Mouse (Mus musculus) cortical plate, adult 2 months (tissue): ENCODE measurements around the gene 1700021F07Rik. TPM values are rescaled to one million over a fixed set of nuclear protein-coding genes. Genes with fewer than 3 reads are reported as not detected.

ENCODE experiments used
- H3K27ac ChIP-seq: fragments of 200-500 bp; 2 replicates; pipeline ENCODE4 v1.5.1; 2012; ENCODE audit warnings: low read length, control low read depth, inconsistent platforms; ENCODE audit not compliant: insufficient read depth
- H3K4me1 ChIP-seq: fragments of 200-500 bp; 2 replicates; pipeline ENCODE4 v1.6.1; 2011; ENCODE audit warnings: low read length; ENCODE audit not compliant: control insufficient read depth, insufficient read depth
- H3K4me3 ChIP-seq: fragments of 200-500 bp; 2 replicates; pipeline ENCODE4 v1.5.1; 2011; ENCODE audit warnings: mild to moderate bottlenecking, low read length, control low read depth; ENCODE audit not compliant: insufficient read depth
- CTCF ChIP-seq: fragments of 200-500 bp; IDR thresholded peaks from 2 replicates; pipeline ENCODE4 v1.5.1; 2011; ENCODE audit warnings: mild to moderate bottlenecking, control low read depth, low read length; ENCODE audit not compliant: insufficient read depth; ENCODE audit errors: extremely low read depth
- POLR2A ChIP-seq: fragments of 200-500 bp; IDR thresholded peaks from 2 replicates; pipeline ENCODE4 v1.6.1; 2011; ENCODE audit warnings: mild to moderate bottlenecking, low read length, control low read depth; ENCODE audit not compliant: insufficient read depth; ENCODE audit errors: extremely low read depth
- polyA plus RNA-seq: library from polyadenylated mRNA; depleted of rRNA; stranded (reverse); fragments of >200 nt; gene quantifications from 2 replicates; pipeline ENCODE4 v1.2.3, GENCODE M21; 2012; rRNA removed

Gene 1700021F07Rik
- not detected in 2 replicates for polyA plus RNA-seq

DNA sequence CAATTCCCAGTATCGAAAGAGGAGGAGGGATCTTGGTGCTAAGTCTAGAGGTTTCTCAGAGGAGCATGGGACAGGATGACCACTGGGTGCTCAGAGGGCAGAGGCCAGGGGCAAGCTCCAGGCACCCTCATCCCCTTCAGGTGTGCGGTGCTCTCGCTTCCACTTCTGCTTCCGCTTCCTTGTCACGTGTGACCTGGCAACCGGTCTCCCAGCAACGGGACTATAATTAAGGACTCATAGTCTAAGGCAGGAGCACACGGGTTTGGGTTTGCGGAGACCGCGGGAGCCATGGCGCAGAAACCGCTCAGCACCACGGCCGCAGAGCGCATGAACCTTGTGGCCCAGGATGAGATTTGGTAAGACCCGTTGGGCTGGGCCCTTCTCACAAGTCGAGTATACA is at the start of gene 1700021F07Rik:
Gene 1700021F07Rik (plus strand): TSS at position 211 of the 400 bp plus-strand sequence.
- Histone ChIP-seq H3K27ac (no peak within 1 kb of the TSS), H3K4me1 (no peaks in the 10 kb centered on the region), H3K4me3 (no peak within 1 kb of the TSS)
- TF ChIP-seq POLR2A (no peak), CTCF (no peak)

DNA sequence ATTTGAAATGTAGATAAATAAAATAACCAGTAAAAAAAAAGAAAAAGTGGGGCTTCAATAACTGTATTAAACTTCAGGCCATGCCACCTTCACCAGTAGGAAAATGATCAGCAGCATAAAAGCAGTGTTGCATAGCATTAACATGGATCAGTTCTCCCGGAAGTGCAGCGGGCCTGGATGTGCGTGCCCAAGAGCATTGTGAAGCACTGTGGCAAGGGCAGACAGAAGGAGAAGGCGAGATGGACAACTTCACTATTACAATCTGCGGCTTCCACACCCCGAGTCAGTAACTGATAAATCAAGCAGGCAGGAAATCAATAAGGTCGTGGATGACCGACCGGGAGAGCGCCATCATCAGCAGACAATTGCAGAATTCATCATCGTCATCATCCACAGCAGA is 49.2 kb upstream of the 1700021F07Rik start:
- TF ChIP-seq POLR2A (no peak), CTCF (no peak)
- no peak overlapping the region for H3K4me3 ChIP-seq
- H3K4me1 ChIP-seq: no peaks in the 10 kb centered on the region
- H3K27ac ChIP-seq: no peak overlapping the region

DNA sequence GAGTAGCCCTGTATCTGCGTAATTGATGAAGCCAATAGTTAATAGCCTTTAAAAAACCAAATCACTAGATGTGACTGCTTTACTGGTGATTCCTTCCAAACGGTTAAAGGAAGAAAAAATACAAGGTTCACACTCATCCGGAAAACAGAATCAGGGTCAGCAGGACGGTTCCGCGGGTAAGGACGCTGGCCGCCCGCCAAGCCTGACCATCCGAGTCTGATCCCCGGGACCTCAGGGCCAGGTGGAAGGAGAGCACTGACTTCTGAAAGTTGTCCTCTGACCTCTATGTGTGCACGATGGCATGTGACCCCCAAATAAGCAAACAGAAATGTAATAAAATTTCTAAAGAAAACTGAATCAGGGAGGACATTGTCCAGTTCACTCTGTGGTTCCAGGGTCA is 43.3 kb upstream of the 1700021F07Rik start:
- no peaks in the 10 kb centered on the region for H3K4me1 ChIP-seq
- H3K27ac ChIP-seq: no peak overlapping the region
- TF ChIP-seq POLR2A (no peak), CTCF (no peak)
- no peak overlapping the region for H3K4me3 ChIP-seq

DNA sequence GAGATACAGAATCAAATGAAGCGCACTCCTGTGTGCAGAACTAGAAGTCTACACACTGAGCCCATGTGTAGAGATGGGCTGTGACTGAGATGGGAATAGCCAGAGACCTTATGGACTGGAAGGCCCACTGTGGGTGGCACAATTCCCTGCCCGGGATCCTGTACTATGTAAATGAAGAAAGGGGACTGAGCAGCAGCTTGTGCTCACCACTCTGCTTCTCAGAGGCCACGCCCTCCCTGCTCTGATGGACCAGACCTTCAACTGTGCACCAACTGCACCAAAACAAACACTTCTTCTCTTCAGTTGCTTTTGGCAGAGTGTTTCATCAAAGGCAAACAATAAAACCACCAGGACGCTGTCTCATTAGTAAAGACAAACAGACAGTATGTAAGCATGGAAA is 37.9 kb upstream of the 1700021F07Rik start:
- H3K27ac ChIP-seq: no peak overlapping the region
- H3K4me3 ChIP-seq: no peak overlapping the region
- H3K4me1 ChIP-seq: no peaks in the 10 kb centered on the region
- TF ChIP-seq POLR2A (no peak), CTCF (no peak)

DNA sequence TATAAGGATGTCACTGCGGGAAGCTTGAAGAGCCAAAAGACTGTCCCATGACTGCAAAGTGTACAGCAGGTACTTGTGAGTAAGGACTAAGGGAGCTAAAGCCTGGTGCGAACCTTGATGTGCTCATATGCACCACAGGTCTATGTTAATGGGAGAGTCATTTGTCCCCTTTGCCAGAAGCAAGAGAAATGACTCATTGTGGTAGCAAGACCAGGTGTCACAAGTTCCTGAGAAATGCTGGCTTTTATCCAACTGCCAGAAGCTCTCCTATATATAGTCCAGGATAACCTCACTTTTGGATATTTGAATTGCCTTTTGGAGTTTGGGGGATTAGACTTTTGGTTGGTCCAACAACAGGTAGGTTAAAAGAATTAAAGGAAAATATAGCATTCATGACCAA is 22.8 kb upstream of the 1700021F07Rik start:
- H3K4me3 ChIP-seq: no peak overlapping the region
- H3K27ac ChIP-seq: no peak overlapping the region
- TF ChIP-seq CTCF: no peak
- TF ChIP-seq POLR2A: no peak
- H3K4me1 ChIP-seq: no peaks in the 10 kb centered on the region

DNA sequence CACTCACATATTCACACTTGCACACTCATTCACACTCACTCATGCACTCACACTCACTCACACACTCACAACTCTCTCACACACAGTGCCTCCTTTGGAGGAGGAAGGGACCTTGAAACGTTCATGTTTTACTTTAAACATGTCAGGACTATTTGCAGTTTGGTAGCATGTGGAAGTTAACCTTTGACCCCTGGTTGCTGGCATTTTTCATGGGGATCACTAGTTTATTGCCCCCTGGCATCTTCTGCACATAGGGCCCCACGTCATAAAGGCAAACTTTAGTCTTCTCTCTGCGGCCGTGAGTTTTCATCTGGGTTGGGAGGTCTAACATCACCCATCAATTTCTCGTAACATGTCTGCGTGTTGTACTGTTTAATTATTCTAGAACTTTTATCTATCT is 8.4 kb upstream of the 1700021F07Rik start:
- Histone ChIP-seq H3K27ac (no peak overlapping the region), H3K4me1 (no peaks in the 10 kb centered on the region), H3K4me3 (no peak overlapping the region)
- no peak for TF ChIP-seq POLR2A
- TF ChIP-seq CTCF: no peak

DNA sequence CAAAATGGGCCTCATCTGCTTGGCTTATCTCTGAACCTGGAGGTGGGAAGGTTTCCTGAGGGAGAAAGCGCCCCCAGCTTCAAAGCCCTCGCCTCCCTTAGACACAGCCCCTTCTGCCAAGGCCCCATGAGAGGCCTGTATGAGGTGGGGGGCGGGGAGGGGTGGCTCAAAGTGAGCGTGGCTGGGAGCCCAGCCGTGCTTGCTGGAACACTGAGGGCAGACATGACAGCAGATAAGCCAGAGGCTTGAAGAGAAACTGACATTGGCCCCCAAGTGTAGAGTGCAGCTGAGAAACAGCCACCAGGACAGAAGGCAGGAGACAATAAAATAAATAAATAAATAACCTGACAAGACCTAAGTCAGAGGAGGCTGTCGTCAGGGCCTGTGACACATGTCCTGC is 7.2 kb upstream of the 1700021F07Rik start:
- Histone ChIP-seq H3K27ac (no peak overlapping the region), H3K4me1 (no peaks in the 10 kb centered on the region), H3K4me3 (no peak overlapping the region)
- TF ChIP-seq POLR2A: no peak
- no peak for TF ChIP-seq CTCF

DNA sequence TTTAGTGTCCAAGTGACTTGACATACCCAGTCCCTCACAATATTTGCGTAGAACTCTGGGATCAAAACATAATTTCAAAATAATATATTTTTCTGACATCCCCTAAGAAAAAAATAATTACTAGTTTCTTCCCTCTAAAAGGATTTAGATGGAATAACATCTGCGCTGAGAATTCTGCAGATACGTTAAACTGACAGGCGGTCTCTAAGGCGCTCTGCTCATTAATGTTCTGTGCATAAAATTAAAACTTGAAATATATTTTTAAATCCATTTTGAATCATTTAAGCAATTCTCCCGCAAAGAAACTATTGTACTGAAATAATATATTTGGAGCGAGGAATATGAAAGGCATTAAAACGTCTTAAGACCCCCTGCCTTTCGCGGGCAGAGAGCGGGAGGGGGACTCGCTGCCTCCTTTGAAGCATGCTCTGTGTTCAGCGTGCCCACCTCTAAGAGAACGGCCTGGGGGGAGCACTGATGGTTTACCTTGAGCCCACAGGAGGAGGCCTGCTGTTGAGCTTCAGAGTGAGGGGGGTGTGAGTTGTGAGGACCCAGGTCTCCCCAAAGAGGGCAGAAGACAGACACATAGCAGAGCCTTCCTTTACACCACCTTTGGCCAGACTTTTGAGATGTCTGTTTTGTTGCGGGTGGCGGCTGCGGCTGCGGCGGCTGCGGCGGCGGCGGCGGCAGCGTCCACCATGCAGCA is 6.1 kb upstream of the 1700021F07Rik start:
- H3K4me3 ChIP-seq: no peak overlapping the region
- no peak for TF ChIP-seq POLR2A
- no peak for TF ChIP-seq CTCF

DNA sequence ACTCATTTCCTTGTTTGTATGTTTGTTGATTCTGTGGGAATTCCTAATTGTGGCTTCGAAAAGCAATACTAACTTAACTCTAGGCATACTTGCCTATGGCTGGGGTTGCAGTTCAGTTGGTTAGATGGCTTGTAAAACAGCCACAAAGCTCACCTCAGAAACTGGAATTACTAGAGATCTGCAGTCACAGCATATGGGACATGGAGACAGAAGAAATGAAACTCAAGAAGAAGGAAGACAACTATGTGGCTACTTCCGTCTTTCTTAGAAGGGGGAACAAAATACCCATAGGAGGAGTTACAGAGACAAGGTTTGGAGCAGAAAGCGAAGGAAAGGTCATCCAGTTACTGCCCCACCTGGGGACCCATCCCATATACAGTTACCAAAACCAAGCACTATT is 6.1 kb downstream of the 1700021F07Rik start:
- Histone ChIP-seq H3K27ac (no peak overlapping the region), H3K4me3 (no peak overlapping the region), H3K4me1 (no peaks in the 10 kb centered on the region)
- TF ChIP-seq POLR2A: no peak
- no peak for TF ChIP-seq CTCF

More for the DNA sequence above, 6.1 kb upstream of the 1700021F07Rik start:
- Histone ChIP-seq H3K27ac (no peak overlapping the region), H3K4me1 (no peaks in the 10 kb centered on the region)

DNA sequence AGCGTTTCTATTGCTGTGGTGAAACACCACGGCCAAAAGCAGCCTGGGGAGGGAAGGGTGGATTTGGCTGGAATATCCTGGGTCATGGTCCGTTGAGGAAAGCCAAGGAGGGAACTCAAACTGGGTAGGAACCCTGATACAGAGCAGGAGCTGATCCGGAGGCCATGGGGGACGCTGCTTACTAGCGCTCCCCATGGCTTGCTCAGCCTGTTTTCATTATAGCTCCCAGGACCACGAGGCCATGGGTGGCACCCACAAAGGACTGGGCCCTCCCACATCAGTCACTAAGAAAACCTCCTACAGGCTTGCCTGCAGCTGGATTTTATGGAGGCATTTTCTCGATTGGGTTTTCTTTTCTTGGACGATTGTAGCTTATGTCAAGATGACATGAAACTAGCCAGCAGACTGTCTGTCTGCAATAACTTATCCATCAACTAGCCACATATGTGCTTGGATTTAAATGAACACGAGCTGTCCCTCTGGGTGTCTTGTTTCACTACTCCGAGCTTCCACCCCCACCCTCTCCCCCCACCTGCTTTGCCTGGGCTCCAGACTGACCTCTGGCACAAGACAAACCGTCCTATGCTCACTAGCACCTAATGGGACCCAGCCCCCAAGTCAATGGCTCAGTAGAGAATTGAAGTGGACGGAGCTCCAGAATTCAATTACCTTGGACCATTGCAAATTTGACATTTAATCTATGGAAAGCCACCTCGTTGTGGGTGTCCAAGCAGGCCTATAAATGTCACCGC is 10.5 kb downstream of the 1700021F07Rik start:
- Histone ChIP-seq H3K4me3 (no peak overlapping the region), H3K27ac (no peak overlapping the region), H3K4me1 (no peaks in the 10 kb centered on the region)
- no peak for TF ChIP-seq POLR2A
- no peak for TF ChIP-seq CTCF
